Comparison of ENCODE assay signal across 28 mouse cellular contexts in the genomic region with DNA sequence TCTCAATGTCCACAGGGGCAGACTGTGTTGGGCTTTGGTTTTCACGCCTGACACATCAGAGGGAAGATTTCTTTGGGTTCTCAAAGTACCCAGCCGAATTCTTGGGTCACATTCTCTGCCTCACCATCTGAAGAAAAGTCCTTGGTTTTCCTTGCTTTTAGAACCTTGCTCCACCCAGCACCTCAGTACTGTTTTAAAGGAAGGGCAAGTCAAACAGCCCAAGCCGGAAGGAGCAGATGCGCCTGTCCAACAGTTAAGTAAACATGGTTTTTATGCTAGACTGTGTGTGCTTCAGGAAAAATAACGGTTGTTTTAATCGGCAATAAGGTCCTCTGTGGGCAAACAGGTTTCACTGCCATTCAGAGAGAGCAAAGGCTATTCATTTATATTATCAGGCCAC. TPM values are rescaled to one million over a fixed set of nuclear protein-coding genes. Genes with fewer than 3 reads are reported as not detected.
DNase-seq lines count a peak whose midpoint lies in the region; ATAC-seq and TF ChIP-seq lines count a peak whose summit lies in the region.
"Had no signal": no experiment of that assay in that cellular context is flagged by ENCODE, and none has a peak within 500 bp of the region (broad histone marks: within the 10 kb centered on the region; RNA-seq: fewer than 3 reads in every experiment).

No protein-coding gene starts in this region.

- H3K4me1 ChIP-seq in lung, postnatal 0 days (ENCODE audit: insufficient read depth, low read depth, low read length), result no peaks in the 10 kb centered on the region; the same call in 1 of the 2 replicates
- H3K4me1 ChIP-seq in brown adipose tissue, adult 24 weeks (ENCODE audit: control insufficient read depth, insufficient read depth, insufficient read length, low read length), result peaks cover 8% of the 10 kb centered on the region; the same call in 1 of the 2 replicates
- H3K4me1 ChIP-seq: embryonic facial prominence, embryonic 15.5 days had no signal

- DNase-seq in lung, postnatal 0 days (ENCODE audit: low spot score), result no peak
- DNase-seq in lung, postnatal 4 days, result no peak
- DNase-seq in cerebellum, postnatal 14 days, result no peak
- DNase-seq: adrenal gland, adult 2 months; adrenal gland, postnatal 14 days; cerebellum, adult 18-20 months; cerebellum, adult 9-10 months; cerebellum, postnatal 25 days; forebrain, postnatal 0 days; gastrocnemius, postnatal 25 days; heart, adult 2 months; heart, postnatal 14 days; heart, postnatal 4 days had no signal

- ATAC-seq in lung, postnatal 0 days, result no peak
- ATAC-seq in inflammation-experienced regulatory T-cells, adult 6 months, result no peak
- ATAC-seq: CD4-positive, CD25-positive, alpha-beta regulatory T cell, adult 4 months; forebrain, embryonic 14.5 days; forebrain, postnatal 0 days; hindbrain, postnatal 0 days had no signal

- WGBS in lung, postnatal 0 days, result 28% methylated on average over 6 of the region's 6 CpGs
- 70% methylated on average over 6 of the region's 6 CpGs for WGBS in macrophage (ENCODE audit: missing documents)

- no peak overlapping the region for H3K4me2 ChIP-seq in lung, postnatal 0 days (replicated peaks; ENCODE audit: low read depth, low read length)
- H3K4me2 ChIP-seq: embryonic facial prominence, embryonic 12.5 days; embryonic facial prominence, embryonic 15.5 days; heart, embryonic 13.5 days; hindbrain, embryonic 14.5 days had no signal

- no peaks in the 10 kb centered on the region for H3K9me3 ChIP-seq in lung, postnatal 0 days (ENCODE audit: low read length)
- H3K9me3 ChIP-seq: embryonic facial prominence, embryonic 15.5 days; heart, embryonic 10.5 days had no signal

- peak; percentile 65 for TF ChIP-seq EP300 in lung, postnatal 0 days (IDR thresholded peaks at IDR 0.05)

- H3K79me2 ChIP-seq in macrophage (ENCODE audit: inconsistent target), result no peaks in the 10 kb centered on the region

- H3K9ac ChIP-seq in lung, postnatal 0 days (replicated peaks; ENCODE audit: low read depth), result no peak overlapping the region
- H3K9ac ChIP-seq: embryonic facial prominence, embryonic 12.5 days; embryonic facial prominence, embryonic 15.5 days; forebrain, postnatal 0 days; heart, embryonic 13.5 days; hindbrain, embryonic 14.5 days had no signal

- no peak for TF ChIP-seq CTCF in lung, postnatal 0 days (IDR thresholded peaks at IDR 0.05)

- H3K27me3 ChIP-seq in lung, postnatal 0 days (replicated peaks; ENCODE audit: insufficient read depth, low read length), result no peaks in the 10 kb centered on the region
- H3K27me3 ChIP-seq: embryonic facial prominence, embryonic 12.5 days; embryonic facial prominence, embryonic 15.5 days; heart, embryonic 13.5 days had no signal

- peaks cover 4% of the 10 kb centered on the region; the same call in 1 of the 2 replicates for H3K36me3 ChIP-seq in lung, postnatal 0 days (ENCODE audit: insufficient read depth, low read length)
- H3K36me3 ChIP-seq in macrophage (ENCODE audit: inconsistent target), result no peaks in the 10 kb centered on the region

- H3K27ac ChIP-seq in lung, postnatal 0 days (ENCODE audit: low read length), result no peak overlapping the region
- H3K27ac ChIP-seq in brown adipose tissue, adult 24 weeks (replicated peaks; ENCODE audit: low read depth, low read length), result peak overlapping the region; percentile 59
- peak overlapping the region; percentile 94 for H3K27ac ChIP-seq in macrophage
- H3K27ac ChIP-seq: embryonic facial prominence, embryonic 12.5 days; embryonic facial prominence, embryonic 15.5 days; heart, adult 2 months; heart, embryonic 10.5 days; heart, embryonic 13.5 days; hindbrain, embryonic 14.5 days; hindbrain, postnatal 0 days had no signal

- no peak overlapping the region for H3K4me3 ChIP-seq in lung, postnatal 0 days (ENCODE audit: low read depth, low read length)
- no peak overlapping the region for H3K4me3 ChIP-seq in brown adipose tissue, adult 24 weeks (ENCODE audit: insufficient read depth, low read depth, low read length)
- H3K4me3 ChIP-seq in macrophage (ENCODE audit: inconsistent target), result no peak overlapping the region
- H3K4me3 ChIP-seq: embryonic facial prominence, embryonic 12.5 days; embryonic facial prominence, embryonic 15.5 days; heart, adult 2 months; heart, embryonic 10.5 days; heart, embryonic 13.5 days had no signal

RNA-seq across cellular contexts. Expression of a gene that starts 6.5 kb away (rescaled TPM):
- polyA plus RNA-seq in lung, postnatal 0 days (2015; fragmentation: Nextera tagmentation; extraction: Ambion mirVana), result 1.6 and 1.8 TPM in 2 replicates
- polyA plus RNA-seq in brown adipose tissue, adult 24 weeks (2012; ENCODE audit: insufficient read depth, insufficient read length, missing spikeins), result 5.4 and 5.7 TPM in 2 replicates
- total RNA-seq in macrophage (2018; cell fraction: chromatin; rRNA removed), result not detected
- total RNA-seq in macrophage (2018; cell fraction: cytosol; rRNA removed), result under 1 TPM in 2 of 26 experiments, not detected in 24; 0.51 to 0.71 TPM
- total RNA-seq in macrophage (2018; cell fraction: nucleus; rRNA removed), result not detected
- polyA plus RNA-seq in macrophage (2018), result not detected in 3 replicates
- not detected for polyA plus RNA-seq in inflammation-experienced regulatory T-cells, adult 6 months (2017; shearing (Covaris generic))
- total RNA-seq: adrenal gland, postnatal 14 days; common myeloid progenitor, adult 5-6 weeks; granulocyte monocyte progenitor cell, adult 5-6 weeks; MEL had no signal
- polyA plus RNA-seq: adrenal gland, adult 2 months; CD4-positive, CD25-positive, alpha-beta regulatory T cell, adult 4 months; forebrain, embryonic 14.5 days had no signal

RNA-seq across cellular contexts. Expression of a gene that starts 46.9 kb away (rescaled TPM):
- polyA plus RNA-seq in lung, postnatal 0 days (2015; fragmentation: Nextera tagmentation; extraction: Ambion mirVana), result 24.8 and 25.4 TPM in 2 replicates
- polyA plus RNA-seq in brown adipose tissue, adult 24 weeks (2012; ENCODE audit: insufficient read depth, insufficient read length, missing spikeins), result 1.1 and 1.2 TPM in 2 replicates
- total RNA-seq in macrophage (2018; cell fraction: chromatin; rRNA removed), result 1 to 10 TPM in 14 of 26 experiments, under 1 TPM in 9, not detected in 3; 0.20 to 4.8 (median 1.8) TPM
- 10 to 100 TPM in 1 of 26 experiments, 1 to 10 TPM in 25; 3.7 to 10.9 (median 6.4) TPM for total RNA-seq in macrophage (2018; cell fraction: cytosol; rRNA removed)
- 1 to 10 TPM; 1.6 to 9.5 (median 4.2) TPM for total RNA-seq in macrophage (2018; cell fraction: nucleus; rRNA removed)
- 4.7 to 8.9 TPM (median 7.9 TPM) in 3 replicates for polyA plus RNA-seq in macrophage (2018)
- polyA plus RNA-seq in inflammation-experienced regulatory T-cells, adult 6 months (2017; shearing (Covaris generic)), result not detected
- total RNA-seq: MEL had no signal
- polyA plus RNA-seq: C2C12; CD4-positive, CD25-positive, alpha-beta regulatory T cell, adult 4 months had no signal
